Mouse (Mus musculus): ENCODE data around the gene Dmac2. TPM values are rescaled to one million over a fixed set of nuclear protein-coding genes. Genes with fewer than 3 reads are reported as not detected.
A peak's percentile ranks its signal among the peaks of the same experiment; 100 is the strongest.

Dmac2 gene
- polyA plus RNA-seq, 1 experiment from 2014 or later = 36.8 TPM

GRCm38 (mm10) chr7:25674719-25675300 is 55.6 kb downstream of the Dmac2 start, which contains the start of gene Tmem91:
TSS of gene Tmem91 (minus strand) at chr7:25675166.
- no peak within 1 kb of the TSS for H3K27ac ChIP-seq (ENCODE audit: low read length)
- no peak for ATAC-seq (ENCODE audit: insufficient read depth, low FRiP score)
- H3K9me3 ChIP-seq (replicated peaks; ENCODE audit: control insufficient read depth, low read length) = no peaks in the 10 kb centered on the region
- H3K36me3 ChIP-seq (ENCODE audit: control insufficient read depth, insufficient read depth, low read length) = no peaks in the 10 kb centered on the region
- 2% methylated on average over 29 of the region's 29 CpGs for WGBS
- H3K4me2 ChIP-seq (ENCODE audit: low read depth, low read length) = peak within 1 kb of the TSS; percentile 65
- H3K4me1 ChIP-seq (ENCODE audit: control insufficient read depth, insufficient read depth, low read length) = peaks cover 21% of the 10 kb centered on the region
- H3K4me3 ChIP-seq (replicated peaks; ENCODE audit: low read length) = peak within 1 kb of the TSS; percentile 41
- H3K9ac ChIP-seq (ENCODE audit: low read length) = peak within 1 kb of the TSS; percentile 56
- H3K27me3 ChIP-seq (ENCODE audit: control insufficient read depth, insufficient read depth, low read length) = peaks cover 23% of the 10 kb centered on the region

Other genes starting within 250 kb of the Dmac2 start
- 1,223 and 2,187 TPM in 2 replicates for gene Cnfn, start 249.7 kb upstream of the Dmac2 start, polyA plus RNA-seq (2015; fragmentation: Nextera tagmentation; extraction: Ambion mirVana)
- 10.6 and 10.9 TPM in 2 replicates for gene Lipe, start 220.7 kb upstream of the Dmac2 start, polyA plus RNA-seq (2015; fragmentation: Nextera tagmentation; extraction: Ambion mirVana)
- 0.61 and 0.64 TPM in 2 replicates for gene Cxcl17, start 206.5 kb upstream of the Dmac2 start, polyA plus RNA-seq (2015; fragmentation: Nextera tagmentation; extraction: Ambion mirVana)
- gene Ceacam1, start 141.8 kb upstream of the Dmac2 start, polyA plus RNA-seq (2015; fragmentation: Nextera tagmentation; extraction: Ambion mirVana) = 98.3 and 139 TPM in 2 replicates
- 0.14 TPM in 1 of 2 replicates, not detected in the other for gene Ceacam2, start 79.6 kb upstream of the Dmac2 start, polyA plus RNA-seq (2015; fragmentation: Nextera tagmentation; extraction: Ambion mirVana)
- 2.9 and 4.2 TPM in 2 replicates for gene Erich4, start 3.5 kb upstream of the Dmac2 start, polyA plus RNA-seq (2015; fragmentation: Nextera tagmentation; extraction: Ambion mirVana)
- 12.2 and 13.6 TPM in 2 replicates for gene B3gnt8, start 7.2 kb downstream of the Dmac2 start, polyA plus RNA-seq (2015; fragmentation: Nextera tagmentation; extraction: Ambion mirVana)
- gene Bckdha, start 39.6 kb downstream of the Dmac2 start, polyA plus RNA-seq (2015; fragmentation: Nextera tagmentation; extraction: Ambion mirVana) = 54.1 and 54.4 TPM in 2 replicates
- gene Exosc5, start 39.8 kb downstream of the Dmac2 start, polyA plus RNA-seq (2015; fragmentation: Nextera tagmentation; extraction: Ambion mirVana) = 70.0 and 73.0 TPM in 2 replicates
- 3.4 and 3.5 TPM in 2 replicates for gene Tmem91, start 55.8 kb downstream of the Dmac2 start, polyA plus RNA-seq (2015; fragmentation: Nextera tagmentation; extraction: Ambion mirVana)
- 21.9 and 24.4 TPM in 2 replicates for gene B9d2, start 61.4 kb downstream of the Dmac2 start, polyA plus RNA-seq (2015; fragmentation: Nextera tagmentation; extraction: Ambion mirVana)
- gene Tgfb1, start 67.6 kb downstream of the Dmac2 start, polyA plus RNA-seq (2015; fragmentation: Nextera tagmentation; extraction: Ambion mirVana) = 1.4 and 2.8 TPM in 2 replicates
- gene Ccdc97, start 99.7 kb downstream of the Dmac2 start, polyA plus RNA-seq (2015; fragmentation: Nextera tagmentation; extraction: Ambion mirVana) = 19.6 and 22.5 TPM in 2 replicates
- gene Hnrnpul1, start 135.3 kb downstream of the Dmac2 start, polyA plus RNA-seq (2015; fragmentation: Nextera tagmentation; extraction: Ambion mirVana) = 35.4 and 39.6 TPM in 2 replicates
- 80.8 and 85.1 TPM in 2 replicates for gene Axl, start 169.3 kb downstream of the Dmac2 start, polyA plus RNA-seq (2015; fragmentation: Nextera tagmentation; extraction: Ambion mirVana)
- gene Cyp2s1, start 197.5 kb downstream of the Dmac2 start, polyA plus RNA-seq (2015; fragmentation: Nextera tagmentation; extraction: Ambion mirVana) = 53.1 and 74.9 TPM in 2 replicates